Mouse (Mus musculus) adrenal gland, postnatal 14 days (tissue): Measurements from ENCODE around the gene Grin2a. TPM values are rescaled to one million over a fixed set of nuclear protein-coding genes. Genes with fewer than 3 reads are reported as not detected.
A peak's percentile ranks its signal among the peaks of the same experiment; 100 is the strongest.

ENCODE experiments used
- DNase-seq: peaks from one replicate; pipeline ENCODE4 v3.0.0; 2021; ENCODE audit warnings: mixed read lengths
- long read RNA-seq, 2 experiments: library from polyadenylated mRNA; stranded (forward); transcript quantifications; one replicate each; pipeline ENCODE4 v2.0.0; 2021
- total RNA-seq: library from RNA; stranded (reverse); gene quantifications from 2 replicates; pipeline ENCODE4 v1.2.3, GENCODE M21; 2021

Grin2a gene
- 0.93 and 1.1 TPM in 2 replicates for total RNA-seq
- long read RNA-seq, experiment 1: 0 reads
- long read RNA-seq, experiment 2: 0 reads

- peak; percentile 51 for DNase-seq
Observed at GRCm38 (mm10) chr16:9994951-9995813, at the start of gene Grin2a. TSS of gene Grin2a (minus strand) at chr16:9995560.

- DNase-seq: no peak
Observed at GRCm38 (mm10) chr16:10035582-10036215, 40.3 kb upstream of the Grin2a start.

GRCm38 (mm10) chr16:10033416-10033979 lies 38.1 kb upstream of the Grin2a start:
- no peak for DNase-seq

GRCm38 (mm10) chr16:10031891-10032290 lies 36.5 kb upstream of the Grin2a start:
- DNase-seq: no peak

- DNase-seq: no peak
Observed at GRCm38 (mm10) chr16:10026741-10027140, 31.4 kb upstream of the Grin2a start.

GRCm38 (mm10) chr16:10009743-10010142 lies 14.4 kb upstream of the Grin2a start:
- DNase-seq: no peak

GRCm38 (mm10) chr16:10005606-10006005 lies 10.2 kb upstream of the Grin2a start:
- DNase-seq: no peak

GRCm38 (mm10) chr16:10004096-10004495 lies 8.7 kb upstream of the Grin2a start:
- peak; percentile 14 for DNase-seq

- no peak for DNase-seq
Observed at GRCm38 (mm10) chr16:10003001-10003400, 7.6 kb upstream of the Grin2a start.

- DNase-seq: no peak
Observed at GRCm38 (mm10) chr16:10001601-10002000, 6.2 kb upstream of the Grin2a start.

- no peak for DNase-seq
Observed at GRCm38 (mm10) chr16:9999926-10000325, 4.6 kb upstream of the Grin2a start.

- no peak for DNase-seq
Observed at GRCm38 (mm10) chr16:9997931-9998330, 2.6 kb upstream of the Grin2a start.

- DNase-seq: no peak
Observed at GRCm38 (mm10) chr16:9995814-9996210, 452 bp upstream of the Grin2a start.

- peak; percentile 15 for DNase-seq
Observed at GRCm38 (mm10) chr16:9994041-9994950, 1.1 kb downstream of the Grin2a start.

GRCm38 (mm10) chr16:9993255-9994040 lies 1.9 kb downstream of the Grin2a start:
- DNase-seq: peak; percentile 79

- DNase-seq: peak; percentile 17
Observed at GRCm38 (mm10) chr16:9992773-9993221, 2.6 kb downstream of the Grin2a start.

GRCm38 (mm10) chr16:9992076-9992772 lies 3.1 kb downstream of the Grin2a start:
- no peak for DNase-seq

- DNase-seq: peak; percentile 11
Observed at GRCm38 (mm10) chr16:9985041-9985440, 10.3 kb downstream of the Grin2a start.

- DNase-seq: no peak
Observed at GRCm38 (mm10) chr16:9980641-9981040, 14.7 kb downstream of the Grin2a start.

GRCm38 (mm10) chr16:9978173-9978572 lies 17.2 kb downstream of the Grin2a start:
- no peak for DNase-seq
